Mouse (Mus musculus): ENCODE measurements around the gene Bglap3.
"Not testable (repeated sequence)": the region's sequence is repeated elsewhere in the genome, so short reads cannot be mapped to it uniquely, and the experiment has no call there.

Gene Bglap3

GRCm38 (mm10) chr3:88376644-88377043 is 4.1 kb upstream of the Bglap3 start:
- DNase-seq (ENCODE audit: low spot score): not testable (repeated sequence)

- DNase-seq (ENCODE audit: low spot score): not testable (repeated sequence)
Observed at GRCm38 (mm10) chr3:88375750-88376626, 3.4 kb upstream of the Bglap3 start.

GRCm38 (mm10) chr3:88368511-88368910 is 4.0 kb downstream of the Bglap3 start:
- not testable (repeated sequence) for DNase-seq (ENCODE audit: low spot score)

GRCm38 (mm10) chr3:88367517-88367916 is 5.0 kb downstream of the Bglap3 start:
- not testable (repeated sequence) for DNase-seq (ENCODE audit: low spot score)

GRCm38 (mm10) chr3:88366830-88367428 is 5.6 kb downstream of the Bglap3 start:
- not testable (repeated sequence) for DNase-seq (ENCODE audit: low spot score)

- DNase-seq (ENCODE audit: low spot score): no peak
Observed at GRCm38 (mm10) chr3:88365705-88366361, 6.7 kb downstream of the Bglap3 start.

GRCm38 (mm10) chr3:88364337-88364736 is 8.2 kb downstream of the Bglap3 start, which contains the start of gene Paqr6:
Gene Paqr6 (plus strand): TSS chr3:88364584.
- DNase-seq (ENCODE audit: low spot score): peak; percentile 82

GRCm38 (mm10) chr3:88363700-88364099 is 8.8 kb downstream of the Bglap3 start:
- no peak for DNase-seq (ENCODE audit: low spot score)

GRCm38 (mm10) chr3:88361612-88362313 is 10.8 kb downstream of the Bglap3 start:
- no peak for DNase-seq (ENCODE audit: low spot score)

GRCm38 (mm10) chr3:88361096-88361495 is 11.4 kb downstream of the Bglap3 start:
- no peak for DNase-seq (ENCODE audit: low spot score)

GRCm38 (mm10) chr3:88359989-88360388 is 12.6 kb downstream of the Bglap3 start:
- DNase-seq (ENCODE audit: low spot score): no peak

GRCm38 (mm10) chr3:88359584-88359983 is 13.0 kb downstream of the Bglap3 start:
- DNase-seq (ENCODE audit: low spot score): no peak

- DNase-seq (ENCODE audit: low spot score): no peak
Observed at GRCm38 (mm10) chr3:88354396-88355165, 18.0 kb downstream of the Bglap3 start.

GRCm38 (mm10) chr3:88352907-88353306 is 19.6 kb downstream of the Bglap3 start:
- DNase-seq (ENCODE audit: low spot score): no peak

- no peak for DNase-seq (ENCODE audit: low spot score)
Observed at GRCm38 (mm10) chr3:88350732-88351131, 21.8 kb downstream of the Bglap3 start.

GRCm38 (mm10) chr3:88339006-88339405 is 33.5 kb downstream of the Bglap3 start:
- no peak for DNase-seq (ENCODE audit: low spot score)

- no peak for DNase-seq (ENCODE audit: low spot score)
Observed at GRCm38 (mm10) chr3:88338316-88338715, 34.2 kb downstream of the Bglap3 start.

- DNase-seq (ENCODE audit: low spot score): no peak
Observed at GRCm38 (mm10) chr3:88337367-88338020, 35.0 kb downstream of the Bglap3 start.

- peak; percentile 95 for DNase-seq (ENCODE audit: low spot score)
Observed at GRCm38 (mm10) chr3:88336058-88337013, 36.2 kb downstream of the Bglap3 start, which contains the start of the genes Tmem79 and Smg5. Gene Tmem79 (minus strand): TSS chr3:88336148. Gene Smg5 (plus strand): TSS chr3:88336260.

All from ovary, postnatal 14 days (tissue).